Mouse (Mus musculus): ENCODE data around the gene Dcaf4. TPM values are rescaled to one million over a fixed set of nuclear protein-coding genes. Genes with fewer than 3 reads are reported as not detected.

Dcaf4 gene
- polyA plus RNA-seq, 1 experiment from 2014 or later, result 24.0 TPM

- H3K9ac ChIP-seq (ENCODE audit: low read length), result peak overlapping the region; percentile 71
These were observed 35.2 kb upstream of the Dcaf4 start for GRCm38 (mm10) chr12:83484855-83485745.

DNA sequence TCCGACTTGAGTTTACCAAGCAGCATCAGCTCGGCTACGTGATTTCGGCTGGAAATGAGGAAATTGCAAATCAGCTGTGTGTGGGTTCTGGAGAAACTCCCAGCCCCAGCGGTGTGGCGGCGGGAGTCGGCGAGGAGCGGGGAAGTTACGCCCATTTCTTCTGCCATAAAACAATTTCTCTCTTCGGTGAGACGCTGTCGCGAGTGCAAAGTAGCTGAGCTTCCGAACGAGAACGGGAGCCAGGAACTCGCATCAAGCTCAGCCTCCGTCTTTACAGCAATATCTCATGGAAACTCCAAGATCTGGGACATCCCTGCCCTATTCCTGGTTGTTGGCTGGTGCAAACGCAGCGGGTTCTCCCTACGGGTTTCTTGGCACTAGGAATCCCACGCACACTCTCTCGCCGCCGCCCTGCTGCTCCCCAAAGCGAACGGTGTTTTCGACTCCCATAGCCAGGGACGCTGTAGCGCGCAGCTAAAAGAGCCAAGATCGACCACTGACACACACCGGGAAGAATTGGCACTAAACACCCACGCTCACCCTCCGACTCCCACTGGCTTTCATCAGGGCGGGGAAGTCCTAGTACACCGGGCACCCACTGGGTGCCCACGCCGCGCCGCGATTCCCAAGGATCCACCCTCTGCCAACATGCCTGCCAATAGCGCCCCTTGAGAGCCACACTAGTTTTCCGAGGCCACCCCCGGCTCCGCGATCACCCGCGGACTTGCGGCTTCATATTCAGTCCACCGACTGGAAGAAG lies 34.2 kb upstream of the Dcaf4 start:
- Histone ChIP-seq H3K27ac (ENCODE audit: low read depth, low read length) (peak overlapping the region; percentile 81; the same call in 1 of the 2 replicates), H3K36me3 (ENCODE audit: control insufficient read depth, insufficient read depth, low read length) (no peaks in the 10 kb centered on the region), H3K27me3 (ENCODE audit: control insufficient read depth, insufficient read depth, low read length) (0 out of 2 replicates have a peak, but pooled peaks cover 5% of the 10 kb centered on the region), H3K9me3 (ENCODE audit: control insufficient read depth, low read length) (no peaks in the 10 kb centered on the region), H3K9ac (ENCODE audit: low read length) (peak overlapping the region; percentile 71), H3K4me2 (ENCODE audit: low read depth) (peak overlapping the region; percentile 98), H3K4me3 (ENCODE audit: low read depth, low read length) (peak overlapping the region; percentile 71), H3K4me1 (ENCODE audit: control insufficient read depth, insufficient read depth, low read length) (peaks cover 17% of the 10 kb centered on the region)
- DNase-seq (ENCODE audit: low spot score) (peak; percentile 49), ATAC-seq (ENCODE audit: insufficient read depth, low FRiP score, low TSS enrichment) (no peak)
- under 1% methylated on average over 53 of the region's 53 CpGs for WGBS

More at GRCm38 (mm10) chr12:83484855-83485745, 35.2 kb upstream of the Dcaf4 start:
- ATAC-seq (ENCODE audit: insufficient read depth, low FRiP score, low TSS enrichment) (no peak), DNase-seq (ENCODE audit: low spot score) (peak; percentile 47)
- Histone ChIP-seq H3K36me3 (ENCODE audit: control insufficient read depth, insufficient read depth, low read length) (no peaks in the 10 kb centered on the region), H3K9me3 (ENCODE audit: control insufficient read depth, low read length) (no peaks in the 10 kb centered on the region), H3K27me3 (ENCODE audit: control insufficient read depth, insufficient read depth, low read length) (0 out of 2 replicates have a peak, but pooled peaks cover 5% of the 10 kb centered on the region), H3K27ac (ENCODE audit: low read depth, low read length) (no peak overlapping the region), H3K4me1 (ENCODE audit: control insufficient read depth, insufficient read depth, low read length) (peaks cover 17% of the 10 kb centered on the region), H3K4me3 (ENCODE audit: low read depth, low read length) (peak overlapping the region; percentile 71), H3K4me2 (ENCODE audit: low read depth) (peak overlapping the region; percentile 98)
- WGBS, result under 1% methylated on average over 24 of the region's 24 CpGs

- H3K4me3 ChIP-seq (ENCODE audit: low read depth, low read length), result peak overlapping the region; percentile 71
- no peaks in the 10 kb centered on the region for H3K36me3 ChIP-seq (ENCODE audit: control insufficient read depth, insufficient read depth, low read length)
- ATAC-seq (ENCODE audit: insufficient read depth, low FRiP score, low TSS enrichment) (peak; percentile 70), DNase-seq (ENCODE audit: low spot score) (peak; percentile 75)
- peak overlapping the region; percentile 98 for H3K4me2 ChIP-seq (ENCODE audit: low read depth)
- H3K4me1 ChIP-seq (ENCODE audit: control insufficient read depth, insufficient read depth, low read length), result peaks cover 17% of the 10 kb centered on the region
- under 1% methylated on average over 72 of the region's 73 CpGs for WGBS
- H3K9me3 ChIP-seq (ENCODE audit: control insufficient read depth, low read length), result no peaks in the 10 kb centered on the region
- peak overlapping the region; percentile 71 for H3K9ac ChIP-seq (ENCODE audit: low read length)
- H3K27me3 ChIP-seq (ENCODE audit: control insufficient read depth, insufficient read depth, low read length), result 0 out of 2 replicates have a peak, but pooled peaks cover 5% of the 10 kb centered on the region
- H3K27ac ChIP-seq (ENCODE audit: low read depth, low read length), result peak overlapping the region; percentile 81
These were observed 33.4 kb upstream of the Dcaf4 start for GRCm38 (mm10) chr12:83486671-83487461.

DNA sequence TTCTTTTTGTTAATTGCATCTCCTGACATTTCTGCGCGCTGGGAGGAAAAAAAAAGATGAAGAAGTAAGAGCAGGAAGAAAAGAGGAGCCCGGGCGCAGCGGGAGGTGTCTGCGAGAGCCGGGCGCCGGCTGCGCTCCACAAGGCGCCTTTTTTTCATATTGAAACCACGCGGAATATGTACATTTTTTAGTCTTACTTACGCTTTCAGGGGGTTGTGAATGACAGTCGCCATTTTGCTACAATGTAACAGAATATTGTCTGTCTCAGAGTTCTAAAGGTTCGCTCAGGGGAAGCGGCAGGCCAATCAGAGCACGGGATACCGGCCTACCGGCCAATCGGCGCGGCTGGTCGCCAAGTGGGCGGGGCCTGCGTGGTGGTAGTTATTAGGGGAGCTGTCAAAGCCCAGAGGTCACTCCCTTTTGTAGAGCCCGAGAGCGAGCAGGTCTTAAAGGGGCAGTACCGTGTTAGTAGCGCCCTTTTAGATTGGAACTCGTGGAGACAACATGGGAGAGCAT lies 32.7 kb upstream of the Dcaf4 start, which contains the start of gene Dpf3:
Gene Dpf3 (minus strand): TSS at position 241 of the 516 bp plus-strand sequence.
- H3K4me1 ChIP-seq (ENCODE audit: control insufficient read depth, insufficient read depth, low read length), result peaks cover 17% of the 10 kb centered on the region
- peak within 1 kb of the TSS; percentile 98 for H3K4me2 ChIP-seq (ENCODE audit: low read depth)
- H3K36me3 ChIP-seq (ENCODE audit: control insufficient read depth, insufficient read depth, low read length), result no peaks in the 10 kb centered on the region
- H3K9me3 ChIP-seq (ENCODE audit: control insufficient read depth, low read length), result no peaks in the 10 kb centered on the region
- WGBS, result under 1% methylated on average over 31 of the region's 31 CpGs
- ATAC-seq (ENCODE audit: insufficient read depth, low FRiP score, low TSS enrichment) (peak; percentile 97), DNase-seq (ENCODE audit: low spot score) (peak; percentile 97)
- H3K9ac ChIP-seq (ENCODE audit: low read length), result peak within 1 kb of the TSS; percentile 71
- 0 out of 2 replicates have a peak, but pooled peaks cover 5% of the 10 kb centered on the region for H3K27me3 ChIP-seq (ENCODE audit: control insufficient read depth, insufficient read depth, low read length)
- peak within 1 kb of the TSS; percentile 81 for H3K27ac ChIP-seq (ENCODE audit: low read depth, low read length)
- peak within 1 kb of the TSS; percentile 71 for H3K4me3 ChIP-seq (ENCODE audit: low read depth, low read length)

DNA sequence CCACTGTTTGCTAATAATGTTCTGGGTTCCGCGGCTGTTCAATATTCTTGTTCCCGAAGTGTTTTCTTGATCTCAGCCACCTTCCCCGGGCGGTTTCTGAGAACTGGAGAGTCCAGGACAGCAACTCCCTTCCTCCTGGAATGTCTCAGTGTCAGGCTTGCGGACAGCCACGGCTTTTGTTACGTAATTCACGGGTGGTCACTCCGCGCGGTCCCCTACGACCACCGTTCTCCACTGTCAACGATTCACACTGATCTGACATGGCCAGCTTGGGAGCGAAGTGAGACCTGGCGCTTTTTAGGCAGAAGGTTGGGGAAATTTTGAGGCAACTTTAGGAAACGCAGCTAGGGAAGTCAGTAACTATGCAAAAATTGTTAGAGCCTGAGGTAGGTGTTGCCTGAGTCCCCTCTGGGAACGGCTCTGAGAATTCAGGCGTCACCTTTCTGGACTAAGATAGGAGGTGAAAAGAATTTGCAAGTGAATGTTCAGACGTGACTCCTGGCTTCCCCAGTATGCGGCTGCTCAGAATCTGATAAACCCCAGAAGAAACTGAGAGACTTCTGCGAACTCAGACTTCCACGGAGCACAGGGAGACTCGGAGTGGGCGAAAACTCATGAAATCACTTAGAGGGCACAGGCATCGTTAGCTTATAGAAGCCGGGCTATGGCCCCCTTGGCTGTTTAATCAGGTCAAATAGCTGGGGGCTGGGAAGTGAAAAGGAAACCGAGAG lies 31.9 kb upstream of the Dcaf4 start:
- peak; percentile 49 for DNase-seq (ENCODE audit: low spot score)
- H3K4me3 ChIP-seq (ENCODE audit: low read depth, low read length), result peak overlapping the region; percentile 71
- ATAC-seq (ENCODE audit: insufficient read depth, low FRiP score, low TSS enrichment), result no peak
- H3K4me1 ChIP-seq (ENCODE audit: control insufficient read depth, insufficient read depth, low read length), result peaks cover 17% of the 10 kb centered on the region
- H3K27ac ChIP-seq (ENCODE audit: low read depth, low read length), result no peak overlapping the region
- H3K27me3 ChIP-seq (ENCODE audit: control insufficient read depth, insufficient read depth, low read length), result 0 out of 2 replicates have a peak, but pooled peaks cover 5% of the 10 kb centered on the region
- 1% methylated on average over 29 of the region's 29 CpGs for WGBS
- peak overlapping the region; percentile 3 for H3K9ac ChIP-seq (ENCODE audit: low read length)
- peak overlapping the region; percentile 98 for H3K4me2 ChIP-seq (ENCODE audit: low read depth)
- H3K9me3 ChIP-seq (ENCODE audit: control insufficient read depth, low read length), result no peaks in the 10 kb centered on the region
- no peaks in the 10 kb centered on the region for H3K36me3 ChIP-seq (ENCODE audit: control insufficient read depth, insufficient read depth, low read length)

DNA sequence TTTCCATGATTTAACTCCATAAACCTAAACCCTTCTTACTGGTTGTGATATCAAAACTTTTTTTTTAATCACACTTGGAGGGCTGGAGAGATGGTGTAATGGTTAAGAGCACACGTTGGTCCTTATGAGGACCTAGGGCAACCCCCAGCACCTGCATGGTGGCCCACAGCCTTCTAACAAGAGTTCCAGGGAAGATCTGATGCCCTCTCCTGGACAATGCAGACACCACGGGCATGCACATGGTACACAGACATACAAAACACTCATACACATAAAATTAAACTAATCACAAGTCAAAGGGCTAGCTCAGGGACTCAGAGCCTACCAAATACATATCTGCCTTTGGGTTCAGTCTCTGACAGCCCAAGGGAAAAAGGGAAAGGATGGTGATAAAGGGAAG lies 30.5 kb upstream of the Dcaf4 start:
- H3K36me3 ChIP-seq (ENCODE audit: control insufficient read depth, insufficient read depth, low read length), result no peaks in the 10 kb centered on the region
- H3K4me1 ChIP-seq (ENCODE audit: control insufficient read depth, insufficient read depth, low read length), result peaks cover 13% of the 10 kb centered on the region
- H3K9me3 ChIP-seq (ENCODE audit: control insufficient read depth, low read length), result no peaks in the 10 kb centered on the region
- 36% methylated on average over 2 of the region's 2 CpGs for WGBS
- no peak overlapping the region for H3K4me3 ChIP-seq (ENCODE audit: low read depth, low read length)
- H3K9ac ChIP-seq (ENCODE audit: low read length), result no peak overlapping the region
- 0 out of 2 replicates have a peak, but pooled peaks cover 4% of the 10 kb centered on the region for H3K27me3 ChIP-seq (ENCODE audit: control insufficient read depth, insufficient read depth, low read length)
- no peak for DNase-seq (ENCODE audit: low spot score)
- H3K27ac ChIP-seq (ENCODE audit: low read depth, low read length), result no peak overlapping the region
- no peak for ATAC-seq (ENCODE audit: insufficient read depth, low FRiP score, low TSS enrichment)
- no peak overlapping the region for H3K4me2 ChIP-seq (ENCODE audit: low read depth)

DNA sequence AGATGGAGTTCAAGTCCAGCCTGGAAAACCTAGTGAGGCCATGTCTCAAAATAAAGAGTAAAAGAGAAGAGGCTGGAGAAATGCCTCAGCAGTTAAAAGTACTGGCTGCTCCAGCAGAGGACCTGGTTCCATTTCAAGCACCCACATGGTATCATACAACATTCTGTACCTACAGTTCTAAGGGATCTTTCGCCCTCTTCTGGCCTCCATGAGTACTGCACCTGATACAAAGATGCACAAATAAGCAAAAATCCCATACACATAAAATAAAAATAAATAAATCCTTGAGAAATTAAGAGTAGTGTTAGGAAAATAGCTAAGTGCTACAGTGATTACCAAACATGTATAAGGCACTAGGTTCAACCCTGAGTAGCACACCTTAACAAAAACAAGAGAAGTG lies 28.7 kb upstream of the Dcaf4 start:
- H3K4me2 ChIP-seq (ENCODE audit: low read depth), result no peak overlapping the region
- no peak for DNase-seq (ENCODE audit: low spot score)
- no peak for ATAC-seq (ENCODE audit: insufficient read depth, low FRiP score, low TSS enrichment)

More for the DNA sequence above, 28.7 kb upstream of the Dcaf4 start:
- no peak overlapping the region for H3K4me3 ChIP-seq (ENCODE audit: low read depth, low read length)
- H3K9me3 ChIP-seq (ENCODE audit: control insufficient read depth, low read length), result no peaks in the 10 kb centered on the region
- no peaks in the 10 kb centered on the region for H3K36me3 ChIP-seq (ENCODE audit: control insufficient read depth, insufficient read depth, low read length)
- WGBS, result 52% methylated on average over 1 of the region's 1 CpGs
- H3K27me3 ChIP-seq (ENCODE audit: control insufficient read depth, insufficient read depth, low read length), result no peaks in the 10 kb centered on the region
- H3K27ac ChIP-seq (ENCODE audit: low read depth, low read length), result no peak overlapping the region
- peaks cover 10% of the 10 kb centered on the region for H3K4me1 ChIP-seq (ENCODE audit: control insufficient read depth, insufficient read depth, low read length)
- no peak overlapping the region for H3K9ac ChIP-seq (ENCODE audit: low read length)
